Mouse (Mus musculus) layer of hippocampus, adult 2 months (tissue): ENCODE results near the gene Dbil5. TPM values are rescaled to one million over a fixed set of nuclear protein-coding genes. Genes with fewer than 3 reads are reported as not detected.
A peak's percentile ranks its signal among the peaks of the same experiment; 100 is the strongest.

ENCODE experiments used
- DNase-seq, 2 experiments: peaks; one replicate each; pipeline ENCODE4 v3.0.0; 2022; ENCODE audit warnings: low spot score in 2 of 2
- H3K27ac ChIP-seq: fragments of 200-600 bp; 2 replicates; pipeline ENCODE4 v1.8.1; 2022
- H3K4me3 ChIP-seq: fragments of 200-600 bp; 2 replicates; pipeline ENCODE4 v1.8.1; 2022; ENCODE audit warnings: mild to moderate bottlenecking
- CTCF ChIP-seq: fragments of 200-600 bp; conservative IDR thresholded peaks from 2 replicates; pipeline ENCODE4 v1.8.1; 2022; ENCODE audit warnings: antibody characterized with exemption, mild to moderate bottlenecking, moderate library complexity
- long read RNA-seq, 2 experiments: library from polyadenylated mRNA; stranded (forward); transcript quantifications; one replicate each; pipeline ENCODE4 v2.0.0; 2021; ENCODE audit warnings: borderline mapping rate in 2 of 2
- total RNA-seq, 2 experiments: library from RNA; stranded (reverse); gene quantifications; 2 replicates each; pipeline ENCODE4 v1.2.3; 2021

The Dbil5 gene
- total RNA-seq, result 1 to 10 TPM in 1 of 2 experiments, under 1 TPM in 1; 0.91 to 1.6 TPM
- long read RNA-seq, experiment 1, result 0 reads
- long read RNA-seq, experiment 2, result 0 reads

DNA sequence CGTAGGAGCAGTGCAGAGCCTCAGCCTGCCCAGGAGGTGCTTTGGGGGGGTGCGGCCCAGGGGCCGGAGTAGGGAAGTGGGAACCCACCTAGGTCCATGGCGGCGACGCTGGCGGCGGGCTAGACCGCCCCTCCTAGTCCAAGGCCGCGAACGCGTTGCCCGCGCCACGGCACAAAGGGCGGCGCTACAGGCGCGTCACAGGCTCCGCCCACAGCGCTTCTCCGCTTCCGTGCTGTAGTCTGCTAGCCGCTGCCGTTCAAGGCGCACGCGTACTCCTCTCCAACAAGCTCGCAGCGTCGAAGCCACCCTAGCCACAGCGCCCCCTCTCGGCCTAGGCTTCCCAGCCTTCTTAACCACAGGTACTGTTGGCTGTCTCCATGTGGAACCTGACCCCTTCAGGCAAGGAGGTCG lies at the start of gene Dbil5, which contains the start of gene Gemin4:
Gene Dbil5 (plus strand): TSS at position 219 of the 411 bp plus-strand sequence.
Gene Gemin4 (minus strand): TSS at position 275 of the 411 bp plus-strand sequence.
- Histone ChIP-seq H3K4me3 (peak within 1 kb of the TSS; percentile 88), H3K27ac (peak within 1 kb of the TSS; percentile 96)
- TF ChIP-seq CTCF, result peak; percentile 90
- peak; percentile 97 for DNase-seq

GRCm38 (mm10) chr11:76168976-76169375 lies 48.4 kb upstream of the Dbil5 start:
- no peak for DNase-seq
- Histone ChIP-seq H3K27ac (peak overlapping the region; percentile 1; the same call in 1 of the 2 replicates), H3K4me3 (no peak overlapping the region)
- TF ChIP-seq CTCF, result no peak

GRCm38 (mm10) chr11:76170207-76170606 lies 47.2 kb upstream of the Dbil5 start:
- Histone ChIP-seq H3K27ac (0 out of 2 replicates have a peak overlapping the region, but pooled peaks have one; percentile 37), H3K4me3 (no peak overlapping the region)
- no peak for TF ChIP-seq CTCF
- DNase-seq, result no peak

DNA sequence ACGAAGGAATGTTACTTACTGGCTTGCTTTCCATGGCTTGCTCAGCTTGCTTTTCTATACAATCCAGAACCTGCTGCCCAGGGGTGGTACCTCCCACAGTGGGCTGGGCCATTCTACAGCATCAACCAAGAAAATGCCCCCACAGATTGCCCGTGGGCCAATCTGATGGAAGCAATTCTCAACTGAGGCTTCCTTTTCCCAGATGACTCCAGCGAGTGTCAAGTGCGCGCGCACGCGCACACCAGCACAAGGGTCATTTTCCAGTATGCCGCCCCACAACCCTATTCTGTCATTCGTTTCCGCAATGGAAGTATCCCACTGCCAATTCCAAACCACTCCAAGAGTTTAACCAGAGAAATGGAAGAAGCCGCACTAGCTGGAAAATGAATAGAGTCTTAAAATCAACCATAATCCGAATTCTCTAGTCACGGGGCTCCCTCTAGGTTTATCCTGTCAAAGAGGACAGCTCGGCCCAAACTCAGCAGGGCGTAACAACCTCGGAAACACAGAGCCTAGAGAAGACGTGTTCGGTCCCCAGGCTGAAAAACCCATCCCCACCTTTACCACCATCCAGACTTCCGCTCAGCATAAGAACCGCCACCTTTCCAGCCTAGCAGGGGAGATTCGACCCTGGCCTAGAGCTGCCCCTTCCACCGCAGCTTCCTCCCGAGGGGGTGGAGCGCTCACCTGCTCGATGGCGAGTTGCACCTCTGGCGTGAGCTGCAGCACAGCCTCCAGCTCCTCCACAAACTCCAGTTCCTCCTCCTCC lies 38.5 kb upstream of the Dbil5 start:
- peak overlapping the region; percentile 96 for H3K27ac ChIP-seq
- peak; percentile 43 to 60 for DNase-seq
- peak overlapping the region; percentile 88 for H3K4me3 ChIP-seq
- no peak for TF ChIP-seq CTCF

DNA sequence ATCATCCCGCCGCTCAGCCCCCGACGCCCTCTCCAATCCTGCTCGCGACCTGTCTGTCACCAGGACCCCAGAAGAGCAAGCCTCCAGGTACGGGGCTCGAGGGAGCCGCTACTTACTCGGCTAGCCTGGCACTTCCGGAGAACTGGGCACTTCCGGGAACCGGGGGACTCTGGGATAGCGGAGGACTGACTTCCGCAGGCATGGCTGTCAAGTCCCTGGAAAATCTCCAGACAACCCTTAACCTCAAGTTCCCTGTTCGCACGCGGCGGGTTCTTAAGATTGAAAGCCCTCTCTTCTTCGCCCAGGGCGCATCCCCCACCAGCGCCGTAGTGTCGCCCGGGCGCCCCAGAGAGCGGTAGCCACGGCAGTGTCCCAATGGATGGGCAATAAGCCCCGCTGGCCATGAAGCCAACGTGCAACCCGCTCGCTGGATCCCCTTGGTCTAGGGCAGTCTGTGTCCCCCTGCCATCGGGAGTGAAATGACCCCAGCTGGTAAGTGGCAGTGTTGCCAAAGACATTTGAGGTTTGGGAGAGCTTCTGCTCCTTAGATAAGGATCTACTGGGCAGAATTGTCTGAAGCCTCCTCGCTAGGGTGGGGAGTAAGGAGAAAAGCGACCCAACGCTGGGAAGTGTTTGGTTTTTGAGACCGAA lies 37.8 kb upstream of the Dbil5 start, which contains the start of the genes Vps53 and Fam57a:
Gene Vps53 (minus strand): TSS at position 153 of the 651 bp plus-strand sequence.
Gene Fam57a (plus strand): TSS at position 177 of the 651 bp plus-strand sequence.
- no peak for TF ChIP-seq CTCF
- H3K4me3 ChIP-seq, result peak within 1 kb of the TSS; percentile 88

GRCm38 (mm10) chr11:76180146-76180540 lies 37.3 kb upstream of the Dbil5 start:
- peak overlapping the region; percentile 88 for H3K4me3 ChIP-seq
- peak overlapping the region; percentile 96 for H3K27ac ChIP-seq
- no peak for TF ChIP-seq CTCF
- DNase-seq, result no peak

More for the DNA sequence above, 37.8 kb upstream of the Dbil5 start, which contains the start of the genes Vps53 and Fam57a:
- peak within 1 kb of the TSS; percentile 96 for H3K27ac ChIP-seq
- DNase-seq, result peak; percentile 89 to 90

DNA sequence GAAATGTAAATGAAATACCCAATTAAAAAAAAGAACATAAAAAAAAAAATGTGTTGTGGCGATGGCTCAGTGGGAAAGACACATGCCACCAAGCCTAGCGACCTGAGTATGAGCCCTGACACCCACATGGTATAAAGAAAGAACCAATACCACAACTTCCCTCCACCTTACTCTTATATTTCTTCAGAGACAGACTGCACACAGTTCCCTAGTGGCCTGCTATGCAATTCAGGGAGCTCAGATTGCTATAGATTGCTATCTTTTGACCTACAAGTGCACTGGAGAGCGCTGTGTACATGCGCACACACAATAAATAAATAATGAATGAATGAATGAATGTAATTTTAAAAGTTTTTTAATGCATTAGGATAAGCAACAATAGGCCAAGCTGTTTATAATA lies 33.7 kb upstream of the Dbil5 start:
- no peak overlapping the region for H3K4me3 ChIP-seq
- H3K27ac ChIP-seq, result no peak overlapping the region
- no peak for TF ChIP-seq CTCF
- no peak for DNase-seq

DNA sequence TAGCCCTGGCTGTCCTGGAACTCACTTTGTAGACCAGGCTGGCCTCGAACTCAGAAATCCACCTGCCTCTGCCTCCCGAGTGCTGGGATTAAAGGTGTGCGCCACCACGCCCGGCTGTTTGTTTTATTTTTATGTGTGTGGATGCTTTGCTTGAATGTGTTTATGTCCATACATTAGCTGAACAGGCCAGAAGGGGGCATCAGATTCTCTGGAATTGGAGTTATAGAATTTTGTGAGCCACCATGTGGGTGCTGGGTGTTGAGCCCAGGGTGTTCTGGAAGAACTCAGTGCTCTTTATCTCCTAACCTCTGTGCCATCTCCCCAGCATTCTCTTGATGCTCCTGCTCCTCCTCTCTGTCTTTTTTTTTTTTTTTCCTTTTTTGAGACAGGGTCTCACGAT lies 30.5 kb upstream of the Dbil5 start:
- Histone ChIP-seq H3K27ac (no peak overlapping the region), H3K4me3 (no peak overlapping the region)
- TF ChIP-seq CTCF, result peak; percentile 31
- DNase-seq, result no peak

DNA sequence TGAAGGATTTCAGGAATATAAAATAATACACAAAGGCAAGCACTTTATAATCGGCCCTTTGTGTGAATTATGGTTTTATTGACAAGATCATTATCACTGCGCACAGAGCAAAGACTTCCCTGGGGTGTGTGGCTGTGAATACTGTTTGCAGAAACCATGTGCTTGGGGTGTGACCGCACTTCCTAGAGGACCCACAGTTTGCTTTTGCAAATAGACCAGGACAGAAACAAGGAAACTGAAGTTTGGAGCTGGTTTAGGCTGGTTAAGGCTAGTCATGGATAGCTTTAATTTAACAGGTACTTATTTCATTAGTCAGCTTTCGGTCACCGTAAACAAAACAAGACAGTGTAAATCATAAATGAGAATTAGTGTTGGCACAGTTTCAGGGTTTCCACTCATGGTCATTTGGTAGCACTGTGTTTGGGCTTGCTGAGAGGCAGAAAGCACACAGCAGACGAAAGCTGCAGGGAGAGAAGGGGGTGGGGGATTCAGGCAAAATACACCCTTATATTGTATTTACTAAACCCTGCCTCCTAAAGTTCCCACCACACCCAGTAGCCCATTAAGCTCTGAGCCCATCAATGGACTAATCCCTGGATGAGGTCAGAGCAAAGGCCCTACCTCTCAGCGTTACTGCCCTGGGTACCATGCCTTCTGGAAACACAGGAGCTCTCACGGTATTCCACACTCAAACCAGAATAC lies 21.0 kb upstream of the Dbil5 start:
- Histone ChIP-seq H3K27ac (0 out of 2 replicates have a peak overlapping the region, but pooled peaks have one; percentile 43), H3K4me3 (no peak overlapping the region)
- TF ChIP-seq CTCF, result no peak
- no peak for DNase-seq

DNA sequence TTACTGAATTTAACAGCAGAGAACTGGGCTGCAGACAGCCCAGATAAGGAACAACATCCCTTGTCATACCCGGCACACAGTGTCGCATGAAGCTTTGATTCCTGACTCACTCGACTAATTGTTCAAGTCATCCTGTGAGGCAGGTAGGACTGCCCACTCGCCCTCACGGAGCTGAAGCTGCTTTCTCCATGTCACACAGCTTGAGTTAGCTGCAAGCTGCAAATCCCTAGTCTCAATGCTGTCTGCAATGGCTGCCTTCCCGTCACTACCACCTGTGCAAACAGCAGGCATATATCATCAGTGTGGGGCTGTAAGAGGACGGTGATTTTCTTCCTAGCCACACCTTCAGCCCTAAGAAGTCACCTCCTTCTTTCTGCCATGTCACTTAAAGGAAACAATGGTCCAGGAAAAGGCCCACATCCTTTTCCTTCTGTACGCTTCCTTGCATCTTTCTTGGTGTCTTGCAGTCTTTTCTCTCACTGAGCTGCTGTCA lies 20.4 kb upstream of the Dbil5 start:
- Histone ChIP-seq H3K27ac (0 out of 2 replicates have a peak overlapping the region, but pooled peaks have one; percentile 43), H3K4me3 (no peak overlapping the region)
- TF ChIP-seq CTCF, result no peak
- DNase-seq, result no peak

DNA sequence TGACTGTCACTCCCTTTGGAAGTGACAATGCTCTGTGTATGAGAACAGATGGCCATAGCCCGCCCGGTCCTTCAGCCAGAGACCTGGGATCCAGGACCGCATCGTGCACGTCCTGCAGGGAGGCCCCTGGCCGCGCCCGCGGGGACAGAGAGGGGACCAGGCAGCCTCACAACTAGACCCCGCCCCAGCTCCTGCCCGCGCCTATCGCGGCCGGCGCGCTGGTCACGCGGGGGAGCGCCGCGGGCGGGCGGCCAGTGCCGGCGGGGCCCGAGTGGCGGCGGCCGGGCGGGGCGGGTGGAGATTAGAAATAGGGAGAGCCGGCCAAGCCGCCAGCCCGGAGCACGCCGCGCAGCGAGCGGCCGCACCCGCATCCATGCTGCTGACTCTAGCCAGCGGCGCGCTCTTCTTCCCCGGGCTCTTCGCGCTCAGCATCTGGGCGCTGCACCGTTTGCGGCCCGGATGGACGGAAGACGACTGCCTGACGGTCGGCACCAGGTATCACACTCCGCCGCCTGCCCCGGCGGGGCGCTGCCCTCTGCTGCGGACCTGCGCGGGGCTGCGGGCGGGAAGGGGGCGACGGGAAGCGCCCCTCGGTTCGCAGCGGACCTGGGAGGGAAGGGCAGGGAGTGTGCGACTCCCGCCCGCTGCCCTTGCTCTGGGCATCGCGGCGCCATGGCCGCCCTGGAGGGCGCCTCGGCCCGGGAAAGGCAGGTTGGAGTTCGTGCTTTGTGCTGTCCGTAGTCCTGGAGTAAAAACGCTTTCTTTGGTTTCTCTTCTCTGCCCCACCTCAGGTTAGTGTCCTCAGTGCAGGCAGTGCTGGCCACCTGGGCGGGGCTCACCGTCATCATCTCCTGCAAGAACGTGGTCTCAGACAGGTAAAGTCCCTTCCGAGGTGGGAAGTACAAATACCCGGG lies 15.4 kb upstream of the Dbil5 start:
- H3K27ac ChIP-seq, result peak overlapping the region; percentile 90
- DNase-seq, result peak; percentile 85 to 88
- H3K4me3 ChIP-seq, result peak overlapping the region; percentile 96
- TF ChIP-seq CTCF, result peak; percentile 35
